Mouse (Mus musculus) CH12.LX (cell line): ENCODE data around the gene Cgref1. TPM values are rescaled to one million over a fixed set of nuclear protein-coding genes. Genes with fewer than 3 reads are reported as not detected.
A peak's percentile ranks its signal among the peaks of the same experiment; 100 is the strongest.

Source experiments
- DNase-seq: peaks from one replicate; pipeline ENCODE4 v3.0.0-alpha.2; 2013; ENCODE audit errors: extremely low read depth
- H3K27ac ChIP-seq: 2 replicates; pipeline ENCODE4 v1.5.1; 2012; ENCODE audit warnings: low read depth, mild to moderate bottlenecking, control low read depth, moderate library complexity; ENCODE audit not compliant: insufficient read depth
- H3K27me3 ChIP-seq: replicated peaks from 2 replicates; pipeline ENCODE3; 2012; ENCODE audit warnings: inconsistent platforms
- H3K36me3 ChIP-seq, 2 experiments: replicated peaks in 1 of 2; 2 replicates each; pipeline versions ENCODE3 to v1.6.1; 2012; ENCODE audit warnings: inconsistent platforms in 1 of 2, low read length in 1 of 2, mild to moderate bottlenecking in 1 of 2, mixed read lengths in 1 of 2, moderate library complexity in 1 of 2; ENCODE audit not compliant: control insufficient read depth in 1 of 2, insufficient read depth in 1 of 2
- H3K4me1 ChIP-seq, 2 experiments: 2 replicates each; pipeline ENCODE4 v1.6.1; 2012; ENCODE audit warnings: inconsistent platforms in 1 of 2, moderate library complexity in 1 of 2; ENCODE audit not compliant: insufficient read depth in 2 of 2, control insufficient read depth in 1 of 2
- H3K4me2 ChIP-seq: 2 replicates; pipeline ENCODE4 v1.6.1; 2012; ENCODE audit warnings: low read depth, mild to moderate bottlenecking, control low read depth; ENCODE audit not compliant: poor library complexity, insufficient read depth, severe bottlenecking
- H3K4me3 ChIP-seq, 3 experiments: fragments of 150-350 bp in 1 of 3; sonication (generic) in 1 of 3; replicated peaks in 1 of 3; 2 replicates each; pipeline versions ENCODE3 to v1.5.1; 2011 to 2012; ENCODE audit warnings: low read depth in 2 of 3, low read length in 2 of 3, mild to moderate bottlenecking in 2 of 3, moderate library complexity in 2 of 3, control low read depth in 1 of 3, improper control_type of control experiment in 1 of 3, inconsistent platforms in 1 of 3, mixed read lengths in 1 of 3; ENCODE audit not compliant: poor library complexity in 1 of 3
- H3K79me2 ChIP-seq: replicated peaks from 2 replicates; pipeline ENCODE4 v1.6.1; 2012; ENCODE audit warnings: mild to moderate bottlenecking, moderate library complexity; ENCODE audit not compliant: control insufficient read depth, poor library complexity, insufficient read depth, severe bottlenecking; ENCODE audit errors: extremely low read depth
- H3K9ac ChIP-seq: 2 replicates; pipeline ENCODE4 v1.6.1; 2012; ENCODE audit warnings: low read depth, mild to moderate bottlenecking, control low read depth, moderate library complexity; ENCODE audit not compliant: insufficient read depth
- H3K9me3 ChIP-seq: replicated peaks from 2 replicates; pipeline ENCODE3; 2012; ENCODE audit warnings: low read length, inconsistent platforms, mixed read lengths
- BHLHE40 ChIP-seq: IDR thresholded peaks from 2 replicates; pipeline ENCODE4 v1.6.1; 2011; ENCODE audit warnings: mild to moderate bottlenecking, low read depth, low read length, improper control_type of control experiment
- CHD2 ChIP-seq: IDR thresholded peaks from 2 replicates; pipeline ENCODE4 v1.6.1; 2011; ENCODE audit warnings: low read length, improper control_type of control experiment
- CTCF ChIP-seq, 2 experiments: IDR thresholded peaks in 1 of 2; conservative IDR thresholded peaks in 1 of 2; 2 replicates each; pipeline ENCODE4 v1.5.1; 2011 to 2012; ENCODE audit warnings: low read depth in 2 of 2, low read length in 2 of 2, improper control_type of control experiment in 1 of 2, inconsistent platforms in 1 of 2, mild to moderate bottlenecking in 1 of 2, moderate library complexity in 1 of 2
- E2F4 ChIP-seq: IDR thresholded peaks from 2 replicates; pipeline ENCODE4 v1.6.1; 2011; ENCODE audit warnings: low read depth, low read length, improper control_type of control experiment; ENCODE audit not compliant: insufficient replicate concordance
- GABPA ChIP-seq: IDR thresholded peaks from 2 replicates; pipeline ENCODE4 v1.6.1; 2012; ENCODE audit warnings: low read depth, low read length, improper control_type of control experiment, inconsistent platforms; ENCODE audit not compliant: insufficient replicate concordance
- IRF4 ChIP-seq: IDR thresholded peaks from 2 replicates; pipeline ENCODE4 v1.6.1; 2014; ENCODE audit warnings: low read depth, mild to moderate bottlenecking, inconsistent platforms, low read length, improper control_type of control experiment
- JUN ChIP-seq: IDR thresholded peaks from 2 replicates; pipeline ENCODE4 v1.6.1; 2011; ENCODE audit warnings: low read depth, mild to moderate bottlenecking, low read length, improper control_type of control experiment, moderate library complexity; ENCODE audit not compliant: insufficient read depth
- MAFK ChIP-seq: IDR thresholded peaks from 2 replicates; pipeline ENCODE4 v1.6.1; 2011; ENCODE audit warnings: low read length, improper control_type of control experiment; ENCODE audit not compliant: insufficient replicate concordance
- MAX ChIP-seq: IDR thresholded peaks from 2 replicates; pipeline ENCODE4 v1.6.1; 2011; ENCODE audit warnings: low read length, improper control_type of control experiment
- MAZ ChIP-seq: IDR thresholded peaks from 2 replicates; pipeline ENCODE4 v1.6.1; 2012; ENCODE audit warnings: low read depth, mild to moderate bottlenecking, inconsistent platforms, low read length, improper control_type of control experiment, moderate library complexity
- MXI1 ChIP-seq: IDR thresholded peaks from 2 replicates; pipeline ENCODE4 v1.6.1; 2011; ENCODE audit warnings: mild to moderate bottlenecking, low read depth, low read length, improper control_type of control experiment
- PAX5 ChIP-seq: IDR thresholded peaks from 2 replicates; pipeline ENCODE4 v1.6.1; 2012; ENCODE audit warnings: low read length, inconsistent platforms, mixed read lengths
- POLR2AphosphoS2 ChIP-seq: IDR thresholded peaks from 2 replicates; pipeline ENCODE4 v1.6.1; 2011; ENCODE audit warnings: low read depth, low read length, improper control_type of control experiment
- RAD21 ChIP-seq: IDR thresholded peaks from 2 replicates; pipeline ENCODE4 v1.6.1; 2011; ENCODE audit warnings: low read depth, mild to moderate bottlenecking, low read length, improper control_type of control experiment, moderate library complexity
- RCOR1 ChIP-seq: conservative IDR thresholded peaks from 2 replicates; pipeline ENCODE4 v1.6.1; 2012; ENCODE audit warnings: low read depth, mild to moderate bottlenecking, inconsistent platforms, low read length, improper control_type of control experiment
- SIN3A ChIP-seq: IDR thresholded peaks from 2 replicates; pipeline ENCODE4 v1.6.1; 2012; ENCODE audit warnings: low read length, improper control_type of control experiment, inconsistent platforms
- SMC3 ChIP-seq: IDR thresholded peaks from 2 replicates; pipeline ENCODE4 v1.6.1; 2011; ENCODE audit warnings: low read depth, low read length, improper control_type of control experiment
- TBP ChIP-seq: conservative IDR thresholded peaks from 2 replicates; pipeline ENCODE4 v1.6.1; 2011; ENCODE audit warnings: low read depth, low read length, improper control_type of control experiment
- USF1 ChIP-seq: IDR thresholded peaks from 2 replicates; pipeline ENCODE4 v1.6.1; 2014; ENCODE audit warnings: low read depth, mild to moderate bottlenecking, inconsistent platforms, low read length, improper control_type of control experiment
- USF2 ChIP-seq: conservative IDR thresholded peaks from 2 replicates; pipeline ENCODE4 v1.6.1; 2011; ENCODE audit warnings: low read depth, low read length, improper control_type of control experiment
- ZC3H11A ChIP-seq: IDR thresholded peaks from 2 replicates; pipeline ENCODE4 v1.6.1; 2012; ENCODE audit warnings: low read depth, mild to moderate bottlenecking, inconsistent platforms, low read length, improper control_type of control experiment
- ZKSCAN1 ChIP-seq: IDR thresholded peaks from 2 replicates; pipeline ENCODE4 v1.6.1; 2012; ENCODE audit warnings: low read depth, inconsistent platforms, low read length, improper control_type of control experiment, borderline replicate concordance
- dilution Hi-C: fragments of 300-500 bp; cut with MboI; formaldehyde crosslinking; loops from 2 replicates; pipeline ENCODE4 v1.14.3; 2020; ENCODE audit warnings: low sequenced_read_pairs; ENCODE audit not compliant: extremely low pct_unique_long_range_greater_than_20kb, extremely low pct_ligation_motif_present
- in situ Hi-C: fragments of 300-500 bp; cut with MboI; formaldehyde crosslinking; loops from 3 replicates; pipeline ENCODE4 v1.14.3; 2019; ENCODE audit warnings: low sequenced_read_pairs, low pct_ligation_motif_present, low pct_unique_long_range_greater_than_20kb, mixed read lengths
- polyA plus RNA-seq: library from polyadenylated mRNA; unstranded; fragments of >175 nt; gene quantifications from 2 replicates; pipeline ENCODE4 v1.2.1, GENCODE M21; 2012; ENCODE audit warnings: low read depth; ENCODE audit not compliant: insufficient read length
- total RNA-seq, 2 experiments: library from RNA; depleted of rRNA; stranded (reverse); fragments of 300-350 nt in 1 of 2; fragments of >200 nt in 1 of 2; gene quantifications; 2 replicates each; pipeline ENCODE4 v1.2.3; 2012 to 2014

The Cgref1 gene
- total and polyA plus RNA-seq, 3 experiments: not detected

DNA sequence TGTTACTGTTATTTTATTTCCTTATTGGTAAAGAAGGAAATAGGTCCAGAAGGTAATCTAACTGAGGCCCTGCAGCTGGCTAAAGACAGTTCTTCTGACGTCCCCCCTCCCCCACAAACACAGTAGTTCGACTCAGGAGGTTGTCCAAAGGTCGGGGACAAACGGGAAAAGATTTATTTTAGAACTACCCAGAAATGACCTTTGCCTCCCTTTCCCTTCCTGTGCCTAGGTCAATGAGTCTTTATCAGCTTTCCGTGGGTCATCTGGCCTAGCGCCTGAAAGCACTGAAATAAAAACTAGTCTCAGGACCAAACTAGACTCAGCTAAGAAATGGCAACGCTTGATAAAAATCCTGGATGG, 36.1 kb downstream of the Cgref1 start:
- Histone ChIP-seq H3K27me3 (peaks cover 9% of the 10 kb centered on the region), H3K4me1 (peaks cover 2 to 29% of the 10 kb centered on the region in 2 experiments; a peak in 3 of 4 replicates), H3K9ac (no peak overlapping the region), H3K79me2 (peaks cover 26% of the 10 kb centered on the region), H3K27ac (no peak overlapping the region), H3K4me3 (no peak overlapping the region), H3K4me2 (no peak overlapping the region), H3K9me3 (no peaks in the 10 kb centered on the region), H3K36me3 (peaks cover 18 to 20% of the 10 kb centered on the region in 2 experiments)
- DNase-seq: no peak
- dilution Hi-C loops (no loop called here), in situ Hi-C loops (no loop called here)
- no peak for TF ChIP-seq RCOR1

GRCm38 (mm10) chr5:30908426-30909299, 36.7 kb downstream of the Cgref1 start:
- Histone ChIP-seq H3K4me2 (peak overlapping the region; percentile 83), H3K79me2 (peaks cover 26% of the 10 kb centered on the region), H3K27me3 (peaks cover 9% of the 10 kb centered on the region), H3K36me3 (peaks cover 24 to 26% of the 10 kb centered on the region in 2 experiments), H3K4me1 (peaks cover 2 to 29% of the 10 kb centered on the region in 2 experiments; a peak in 3 of 4 replicates), H3K9ac (peak overlapping the region; percentile 58), H3K4me3 (no peak overlapping the region), H3K9me3 (no peaks in the 10 kb centered on the region), H3K27ac (no peak overlapping the region)
- dilution Hi-C loops: no loop called here
- TF ChIP-seq MAFK (no peak), SMC3 (no peak), ZC3H11A (no peak), PAX5 (no peak)
- DNase-seq: no peak
- in situ Hi-C loops: no loop called here

- Histone ChIP-seq H3K36me3 (peaks cover 29 to 37% of the 10 kb centered on the region in 2 experiments), H3K27me3 (peaks cover 9% of the 10 kb centered on the region), H3K79me2 (peaks cover 26% of the 10 kb centered on the region), H3K9me3 (no peaks in the 10 kb centered on the region), H3K4me3 (peak within 1 kb of the TSS; percentile 71 to 99 (median 97)), H3K4me1 (peaks cover 2 to 29% of the 10 kb centered on the region in 2 experiments; a peak in 3 of 4 replicates), H3K27ac (peak within 1 kb of the TSS; percentile 48), H3K4me2 (peak within 1 kb of the TSS; percentile 88), H3K9ac (peak within 1 kb of the TSS; percentile 98)
- in situ Hi-C loops (no loop called here), dilution Hi-C loops (no loop called here)
- DNase-seq: peak; percentile 95
- TF ChIP-seq USF2 (no peak), IRF4 (peak; percentile 77), CHD2 (no peak), ZC3H11A (no peak), BHLHE40 (peak; percentile 32; the same call in 1 of the 2 replicates), MAZ (no peak), GABPA (peak; percentile 24; the same call in 1 of the 2 replicates), MXI1 (peak; percentile 82; the same call in 1 of the 2 replicates), ZKSCAN1 (no peak), CTCF (conservative IDR thresholded peaks at IDR 0.05 in 1 of 2, IDR thresholded peaks at IDR 0.05 in 1 of 2; ENCODE audit: low read depth in 2 of 2, low read length in 2 of 2) (no peak), USF1 (no peak), SMC3 (no peak), JUN (no peak), POLR2AphosphoS2 (peak; percentile 81; the same call in 1 of the 2 replicates), MAX (no peak; the same call in 1 of the 2 replicates), E2F4 (peak; percentile 92; the same call in 1 of the 2 replicates), RAD21 (no peak), SIN3A (peak; percentile 91), TBP (peak; percentile 65; the same call in 1 of the 2 replicates)
Measured at GRCm38 (mm10) chr5:30907413-30908059, 37.9 kb downstream of the Cgref1 start, which contains the start of gene Ost4. Gene Ost4 (minus strand): TSS chr5:30907788.
